Mouse (Mus musculus) megakaryocyte-erythroid progenitor cell, adult 5-6 weeks (primary cell): Measurements from ENCODE around the gene Rhbdl3. TPM values are rescaled to one million over a fixed set of nuclear protein-coding genes. Genes with fewer than 3 reads are reported as not detected.
"Not testable (repeated sequence)": the region's sequence is repeated elsewhere in the genome, so short reads cannot be mapped to it uniquely, and the experiment has no call there.

Experiments used
- ATAC-seq: replicated peaks from 2 replicates; pipeline ENCODE4 v1.8.0; 2016; ENCODE audit warnings: mild to moderate bottlenecking, inconsistent platforms; ENCODE audit not compliant: severe bottlenecking, poor library complexity, low FRiP score, low TSS enrichment
- total RNA-seq, 2 experiments: library from RNA; stranded (forward) in 1 of 2; stranded (reverse) in 1 of 2; fragments of 200-1000, 215-1000 nt in 1 of 2; fragments of >200 nt in 1 of 2; fragmentation: Nextera tagmentation in 1 of 2; gene quantifications; 2 replicates each; pipeline ENCODE4 v1.2.3; 2014 to 2017

Rhbdl3 gene
- total RNA-seq, 2 experiments from 2014 or later: 0.44 TPM; not detected in 1

DNA sequence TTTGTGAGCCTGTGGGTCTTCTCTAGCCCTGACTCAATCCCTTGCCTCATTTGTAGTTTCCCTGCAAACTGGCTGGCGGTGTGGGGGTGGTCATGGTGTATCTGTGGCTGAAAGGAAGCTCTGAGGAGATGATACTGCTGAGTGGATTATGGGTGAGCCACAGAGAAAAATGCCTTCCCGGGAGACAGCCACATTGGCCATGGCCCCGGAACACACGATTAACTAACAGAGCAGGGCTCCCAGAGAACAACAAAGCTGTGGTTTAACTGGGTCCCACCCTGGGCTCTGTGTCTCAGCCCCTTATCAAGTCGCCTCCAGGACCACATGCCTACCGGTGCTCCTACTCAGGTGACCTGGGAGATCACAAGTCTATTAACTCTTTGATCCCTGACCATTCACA is 7.8 kb downstream of the Rhbdl3 start:
- no peak for ATAC-seq

DNA sequence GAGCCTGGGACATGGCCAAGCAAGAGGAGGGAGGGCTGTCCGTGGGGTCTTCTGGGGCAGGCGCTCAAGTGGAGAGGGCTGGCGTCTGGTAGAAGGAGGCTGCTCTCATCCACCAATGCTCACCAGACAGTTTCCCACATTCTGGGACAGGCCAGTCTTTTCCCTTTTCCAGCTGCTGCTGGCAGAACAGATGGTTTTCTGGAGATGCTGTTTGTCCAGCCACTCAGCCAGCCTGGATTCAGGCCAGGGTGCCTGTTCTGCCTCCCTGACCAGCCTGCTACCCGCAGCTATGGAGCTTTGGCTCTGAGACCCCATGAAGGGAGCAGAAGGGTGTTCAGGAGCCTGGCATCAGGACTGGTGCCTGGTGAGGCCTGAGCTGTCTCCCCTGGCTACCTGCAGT is 10.6 kb downstream of the Rhbdl3 start:
- ATAC-seq: no peak

DNA sequence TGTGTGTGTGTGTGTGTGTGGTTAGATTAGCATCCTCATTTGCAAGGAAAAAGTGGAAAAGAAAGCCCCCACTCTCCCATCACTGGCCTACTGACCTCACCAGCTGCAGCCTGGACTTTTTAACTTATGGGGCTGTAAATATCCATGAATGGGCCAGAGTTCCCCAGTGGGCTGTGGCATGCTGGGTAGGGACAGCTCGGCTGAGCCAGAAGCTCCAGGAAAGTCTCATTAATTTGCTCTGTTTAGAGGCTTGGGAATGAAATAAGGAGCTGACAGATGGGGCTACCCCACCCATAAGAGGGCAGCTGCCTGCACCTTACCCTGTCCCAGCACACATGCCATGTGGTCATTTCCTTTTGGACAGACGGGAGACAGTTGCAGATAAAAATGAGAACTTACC is 11.3 kb downstream of the Rhbdl3 start:
- no peak for ATAC-seq

DNA sequence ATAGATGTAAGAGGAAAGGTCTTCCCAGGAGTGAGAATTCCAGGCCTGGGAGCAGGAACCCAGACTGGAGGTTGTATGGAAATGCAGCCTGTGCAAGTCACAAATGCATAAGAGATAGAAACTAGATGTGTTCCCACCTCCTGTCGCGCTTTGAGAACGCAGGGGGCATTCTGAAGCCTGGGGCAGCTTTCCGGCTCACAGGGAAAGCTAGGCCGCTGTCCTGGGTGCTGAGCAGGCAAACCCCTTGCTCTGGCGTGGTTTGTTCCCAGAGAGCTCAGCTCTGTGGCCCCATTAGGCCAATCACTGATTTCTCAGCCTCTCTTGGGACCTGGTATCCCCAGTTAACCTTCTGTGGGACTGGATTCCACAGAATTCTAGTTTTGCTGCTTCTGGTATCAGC is 11.9 kb downstream of the Rhbdl3 start:
- ATAC-seq: no peak

DNA sequence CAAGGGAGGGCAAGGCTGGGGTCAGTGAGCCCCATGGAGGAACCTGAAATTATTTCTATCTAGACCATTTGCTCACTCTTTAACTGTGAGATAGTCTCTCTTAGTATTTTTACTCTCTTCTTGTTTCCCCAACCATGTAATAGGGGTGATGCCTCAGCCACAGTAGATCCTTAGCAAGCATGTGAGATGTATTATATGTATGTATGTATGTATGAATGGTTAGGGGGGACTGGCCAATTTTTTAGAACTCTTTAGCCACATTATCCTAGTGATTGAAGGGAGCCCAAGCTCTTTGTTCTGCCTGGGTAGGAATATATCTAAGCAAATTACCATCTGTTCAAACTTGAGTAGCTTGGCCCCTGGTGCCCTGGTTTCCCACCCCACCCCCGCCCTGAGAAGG is 12.8 kb downstream of the Rhbdl3 start:
- ATAC-seq: no peak

DNA sequence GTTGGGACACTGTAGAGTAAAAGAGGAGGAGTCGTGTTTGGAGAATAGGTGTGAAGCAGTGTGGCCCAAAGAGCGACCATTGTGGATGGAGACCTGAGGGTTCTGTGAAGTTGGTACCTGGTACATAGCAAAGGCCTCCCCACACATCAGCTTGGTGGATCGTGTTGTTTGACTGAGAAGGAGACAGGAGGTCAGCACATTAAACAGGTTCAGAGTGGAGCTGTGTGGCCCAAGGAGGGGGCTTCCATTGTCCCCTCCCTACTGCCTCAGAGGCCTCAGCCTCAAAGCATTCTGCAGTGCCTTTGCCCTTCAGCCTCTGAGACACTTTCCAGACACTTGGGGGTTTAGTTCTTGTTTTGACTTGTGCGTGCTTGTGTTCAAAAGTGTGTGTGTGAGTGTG is 13.2 kb downstream of the Rhbdl3 start:
- no peak for ATAC-seq

DNA sequence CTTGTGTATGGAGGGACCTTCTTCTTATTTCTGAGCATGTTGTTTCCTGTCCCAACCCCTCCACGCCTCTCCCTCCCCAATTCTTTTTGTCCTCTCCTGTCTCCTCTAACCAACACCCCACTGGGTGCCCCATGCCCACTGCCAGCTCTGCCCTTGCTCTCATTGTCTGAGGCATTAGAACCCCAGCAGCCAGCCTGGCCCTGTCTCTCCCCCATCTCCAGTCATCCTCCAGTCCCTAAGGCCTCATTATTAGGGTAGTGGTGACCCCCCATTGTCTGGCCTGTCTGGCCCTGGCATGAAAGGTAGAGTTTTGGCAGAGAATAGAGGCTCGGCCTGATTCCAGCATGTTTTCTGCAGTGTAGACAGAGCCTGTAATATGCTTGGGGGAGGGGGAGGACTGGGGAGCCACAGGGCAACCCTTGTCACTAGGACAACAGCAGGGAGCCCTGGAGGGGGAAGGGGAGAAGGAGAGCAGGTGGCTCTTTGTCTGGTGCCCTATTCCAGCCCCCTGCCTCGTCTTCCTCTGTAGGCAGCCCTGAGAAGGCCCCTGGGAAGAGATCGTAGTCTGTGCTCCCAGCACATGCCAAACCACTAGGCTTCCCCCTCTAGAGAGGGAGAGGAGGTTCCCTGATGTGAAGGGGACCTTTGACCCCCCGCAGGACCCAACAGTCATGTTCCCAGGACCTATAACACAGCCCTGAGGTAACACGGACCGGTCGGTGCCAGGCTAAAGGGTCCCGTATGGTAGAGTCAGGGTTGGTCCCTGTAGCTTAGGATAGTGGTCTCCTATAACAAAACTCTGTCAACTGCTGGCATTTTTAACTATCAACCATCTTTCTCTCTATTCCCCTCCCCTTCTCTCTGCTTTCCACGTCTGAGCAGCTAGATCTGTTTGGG is 15.3 kb downstream of the Rhbdl3 start:
- ATAC-seq: no peak

DNA sequence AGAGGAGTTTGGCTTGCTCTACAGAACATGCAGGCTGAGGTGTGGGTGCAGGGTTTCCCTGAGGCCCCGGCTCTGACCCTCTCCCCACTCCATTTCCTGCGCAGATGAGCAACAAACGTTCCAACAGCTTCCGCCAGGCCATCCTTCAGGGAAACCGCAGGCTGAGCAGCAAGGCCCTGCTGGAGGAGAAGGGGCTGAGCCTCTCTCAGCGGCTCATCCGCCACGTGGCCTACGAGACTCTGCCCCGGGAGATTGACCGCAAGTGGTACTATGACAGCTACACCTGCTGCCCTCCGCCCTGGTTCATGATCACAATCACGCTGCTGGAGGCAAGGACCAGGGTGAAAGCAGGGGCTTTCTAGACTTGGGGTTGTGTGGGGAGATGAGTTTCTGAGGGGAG is 22.5 kb downstream of the Rhbdl3 start:
- peak; percentile 53; the same call in 1 of the 2 replicates for ATAC-seq

DNA sequence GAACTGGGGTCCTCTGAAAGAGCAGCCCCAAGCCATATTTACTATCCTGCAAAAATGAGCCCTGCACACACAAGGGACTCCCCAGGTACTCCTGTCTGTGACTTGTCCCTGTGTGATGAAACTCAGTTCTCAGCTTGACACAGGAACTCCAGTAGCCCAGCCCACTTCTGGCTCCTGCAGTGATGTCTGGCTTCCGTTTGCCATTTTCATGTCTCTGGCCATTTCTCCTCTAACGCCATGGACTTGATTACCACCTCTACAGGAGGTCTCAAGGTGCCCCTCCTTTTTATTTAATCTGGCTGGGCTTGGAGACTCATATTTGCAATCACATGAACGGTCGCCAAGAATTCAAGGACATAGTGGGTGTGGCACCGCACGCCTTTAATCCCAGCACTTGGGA is 23.9 kb downstream of the Rhbdl3 start:
- ATAC-seq: no peak

DNA sequence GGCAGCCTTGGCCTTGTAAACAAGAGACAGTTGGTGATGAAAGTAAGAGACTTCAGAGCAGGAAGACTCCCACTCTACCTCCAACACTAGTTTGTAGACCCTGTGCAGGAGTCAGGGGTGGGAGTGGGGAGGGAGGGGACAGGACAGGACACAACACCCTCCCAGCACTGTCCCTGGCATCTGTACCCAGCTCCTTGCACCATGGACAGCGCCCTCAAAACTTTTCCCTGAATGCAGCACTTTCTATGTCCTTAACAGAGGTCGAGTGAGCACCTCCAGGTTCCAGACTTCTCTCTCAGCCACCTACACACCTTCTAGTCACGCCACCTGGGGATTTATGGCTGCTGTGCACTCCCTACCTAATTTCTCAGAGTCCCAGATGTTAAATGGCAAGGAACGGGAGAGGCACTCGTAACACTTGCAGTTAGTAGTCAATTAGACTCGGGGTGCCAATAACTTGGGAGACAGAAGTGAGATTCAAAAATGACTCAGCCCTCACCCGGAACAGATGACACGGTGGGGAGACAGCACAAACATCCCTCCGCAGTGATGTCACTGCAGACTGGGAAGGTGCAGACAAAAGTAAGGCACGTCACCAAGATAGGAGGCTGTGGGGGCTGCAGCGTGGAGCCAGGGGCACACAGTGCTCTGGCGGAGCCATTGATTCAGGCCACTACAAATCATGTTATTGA is 32.1 kb downstream of the Rhbdl3 start:
- ATAC-seq: no peak

DNA sequence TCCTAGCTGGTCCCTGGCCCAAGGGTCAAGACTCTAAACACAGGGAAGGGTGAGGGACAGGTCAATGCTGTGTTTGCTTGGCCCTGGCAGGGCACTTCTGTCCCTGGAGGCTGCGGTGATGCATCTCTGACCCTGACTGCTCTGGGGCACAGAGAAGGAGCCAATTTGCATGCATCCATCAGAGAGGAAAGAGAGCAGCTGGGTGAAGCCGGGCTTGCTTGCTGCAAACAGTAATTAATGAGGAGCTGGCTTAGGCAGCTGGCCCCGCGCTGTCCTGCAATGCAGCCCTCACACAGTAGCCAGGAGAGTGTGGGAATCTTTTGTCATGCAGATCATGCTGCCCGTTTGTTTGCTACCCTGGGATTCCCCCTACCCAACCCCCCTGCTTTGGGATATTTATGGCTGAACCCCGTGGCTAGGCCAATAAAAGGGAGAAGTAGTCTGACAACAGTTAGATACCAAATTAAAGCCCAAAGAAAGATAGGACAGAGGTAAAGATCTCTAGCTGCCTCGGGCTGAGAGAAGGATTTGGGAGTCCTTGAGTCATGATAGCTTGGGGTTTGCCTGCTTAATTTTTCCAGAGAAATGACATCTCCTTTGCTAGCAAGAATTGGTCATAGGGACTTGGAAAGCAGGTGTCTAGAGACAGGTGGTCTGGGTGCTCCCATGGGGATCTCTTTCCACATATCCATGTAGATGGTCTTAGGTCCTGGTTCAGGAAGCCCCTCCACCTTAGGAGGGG is 35.1 kb downstream of the Rhbdl3 start:
- 0 out of 2 replicates have a peak, but pooled peaks have one; percentile 34 for ATAC-seq

DNA sequence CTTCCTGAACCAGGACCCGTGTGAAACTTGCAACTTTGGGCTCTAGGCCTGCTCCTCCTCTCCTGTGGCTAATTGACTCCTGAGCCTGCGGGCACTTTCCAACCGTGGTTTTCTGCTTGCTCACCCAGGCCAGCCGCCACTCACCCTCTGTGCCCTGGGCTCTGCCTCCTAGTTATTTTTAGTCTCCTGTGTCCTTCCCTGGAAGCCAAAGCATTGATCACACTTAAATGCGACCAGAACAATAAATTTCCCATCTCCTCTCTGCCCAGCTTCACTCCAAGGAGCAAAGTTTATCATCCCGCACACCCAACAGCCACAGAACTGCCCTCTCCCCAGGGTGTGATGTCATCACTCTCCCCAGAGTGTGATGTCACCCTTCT is 35.6 kb downstream of the Rhbdl3 start:
- no peak for ATAC-seq

DNA sequence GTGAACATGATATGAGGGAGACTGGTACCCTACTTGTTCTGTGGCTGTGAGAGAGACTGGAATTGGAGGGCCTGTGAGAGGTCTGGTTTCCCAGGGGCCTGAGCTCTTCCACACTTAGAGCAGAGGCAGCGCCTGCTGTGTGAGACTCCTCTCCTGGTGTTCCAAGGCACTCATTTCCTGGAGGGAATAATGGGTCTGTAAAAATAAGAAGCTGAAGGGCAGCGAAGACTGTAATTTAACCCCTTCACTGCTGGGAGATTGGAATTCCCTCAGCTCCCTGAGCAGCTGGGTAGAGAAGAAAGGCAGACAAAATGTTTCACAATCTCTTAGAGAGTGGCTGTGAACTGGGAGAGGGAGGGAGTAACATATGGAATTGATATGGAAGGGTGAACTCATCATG is 41.8 kb downstream of the Rhbdl3 start:
- no peak for ATAC-seq

DNA sequence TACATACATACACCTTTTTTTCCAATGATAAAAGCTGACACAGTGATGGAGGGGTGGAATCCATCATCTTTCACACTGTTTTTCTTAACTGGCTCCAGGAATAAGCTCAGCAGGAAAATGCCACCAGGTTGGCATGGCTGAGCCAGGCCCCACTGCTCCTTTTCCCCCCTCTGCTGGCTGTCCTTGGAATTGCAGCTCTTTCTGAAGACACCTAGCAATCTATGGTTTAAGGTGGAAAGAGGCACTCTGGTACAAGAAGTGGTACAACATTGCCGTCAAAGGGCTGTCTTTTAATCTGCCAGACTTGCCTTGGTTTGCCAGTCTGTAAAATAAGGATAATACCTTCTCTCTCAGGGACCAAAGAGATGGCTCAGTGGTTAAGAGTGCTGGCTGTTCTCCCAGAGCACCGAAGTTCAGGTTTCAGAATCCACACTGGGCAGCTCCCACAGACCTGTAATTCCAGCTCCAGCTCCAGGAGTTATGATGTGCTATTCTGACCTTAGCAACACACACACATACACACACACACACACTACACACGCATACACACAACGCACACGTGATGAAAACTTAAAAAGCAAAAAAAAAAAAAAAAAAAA is 51.2 kb downstream of the Rhbdl3 start:
- peak; percentile 83 for ATAC-seq

DNA sequence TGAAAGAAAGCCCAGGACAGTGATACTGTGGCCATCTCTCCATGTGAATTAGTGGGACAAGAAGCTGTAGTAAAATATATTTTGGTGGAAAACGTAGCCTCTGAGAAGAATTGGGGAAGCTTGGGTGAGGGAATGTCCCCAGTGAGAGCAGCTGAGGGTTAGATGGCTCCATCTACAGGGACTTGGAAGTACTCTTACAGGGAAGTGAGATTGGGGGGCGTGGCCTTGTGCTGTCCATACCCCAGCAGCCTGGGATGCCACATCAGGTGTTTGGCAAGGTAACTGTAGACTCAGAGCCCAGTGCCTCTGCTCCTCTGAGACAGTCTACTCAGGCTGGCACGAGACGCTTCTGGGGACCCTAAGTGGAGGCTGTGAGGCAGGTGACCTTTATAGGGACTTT is 54.1 kb downstream of the Rhbdl3 start:
- ATAC-seq: no peak

DNA sequence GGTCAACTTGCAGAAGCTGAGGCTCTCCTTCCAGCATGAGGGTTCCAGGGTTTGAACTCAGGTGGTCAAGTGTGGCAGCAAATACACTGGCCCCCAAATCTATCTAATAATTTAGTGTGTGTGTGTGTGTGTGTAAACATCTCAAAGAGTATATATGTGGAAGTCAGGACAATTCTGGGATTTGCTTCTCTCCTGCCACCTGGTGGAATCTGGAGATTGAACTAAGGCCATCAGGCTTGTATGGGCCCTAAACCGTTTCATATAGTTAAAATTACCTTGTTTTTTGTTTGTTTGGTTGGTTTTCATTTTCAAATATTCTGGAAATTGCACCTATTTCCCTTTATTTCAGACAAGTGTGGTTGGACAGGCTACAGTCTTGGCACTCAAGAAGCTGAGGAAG is 68.2 kb downstream of the Rhbdl3 start:
- no peak for ATAC-seq

DNA sequence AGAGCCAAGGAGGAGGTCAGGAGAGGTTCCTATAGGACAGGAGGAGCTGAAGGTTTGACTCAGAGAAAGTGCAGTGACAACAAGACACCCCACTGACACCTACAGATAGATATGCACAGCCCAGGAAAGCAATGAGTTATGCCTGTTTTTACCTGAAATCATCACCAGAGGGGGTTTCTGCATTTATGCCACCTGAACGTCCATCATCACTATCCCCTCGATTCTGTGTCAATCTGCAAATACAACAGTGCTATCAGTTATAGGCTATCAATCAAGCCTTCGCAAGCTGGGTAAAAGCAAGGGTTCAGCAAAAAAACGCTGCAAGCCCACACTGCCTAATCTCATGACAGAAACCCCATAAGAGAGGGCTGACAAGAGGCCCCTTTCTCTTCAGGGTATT is 75.9 kb downstream of the Rhbdl3 start:
- ATAC-seq: peak; percentile 42; the same call in 1 of the 2 replicates

DNA sequence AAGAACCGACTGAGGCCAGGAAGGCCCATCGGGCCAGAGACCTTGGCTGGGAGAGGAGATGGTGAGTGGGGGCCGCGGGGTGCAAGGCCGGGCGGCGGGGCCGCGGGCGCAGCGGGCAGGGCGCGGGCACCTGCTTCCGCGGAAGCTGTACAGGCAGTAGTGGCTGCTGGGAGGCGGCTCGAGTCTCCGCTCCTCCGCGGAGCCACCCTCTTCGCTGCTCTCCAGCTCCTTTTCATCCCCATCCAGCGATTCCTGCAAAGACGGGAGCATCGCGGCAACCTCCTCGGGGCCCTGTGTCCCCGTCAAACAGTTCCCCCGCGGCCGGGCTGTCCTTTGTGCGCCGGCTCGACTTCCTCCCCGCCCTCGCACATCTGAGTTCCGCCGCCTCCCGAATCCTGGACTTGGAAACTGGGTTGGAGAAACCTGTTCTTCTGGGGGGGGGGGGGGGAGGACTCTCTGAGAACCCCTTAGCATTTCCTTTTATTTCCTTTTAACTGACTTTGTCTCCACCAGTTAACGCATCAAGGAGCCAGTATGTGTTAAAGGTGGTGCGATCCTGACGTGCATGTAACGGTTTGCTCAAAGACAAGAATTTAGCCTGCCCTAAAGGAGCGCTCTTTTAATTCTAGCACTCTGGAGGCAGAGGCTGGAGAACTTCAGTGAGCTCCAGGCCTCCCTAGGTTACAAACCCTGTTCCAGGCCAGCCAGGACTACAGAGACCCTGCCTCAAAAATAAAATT is 77.2 kb downstream of the Rhbdl3 start, which contains the start of gene 5730455P16Rik:
5730455P16Rik (minus strand) TSS at position 323 of the 740 bp plus-strand sequence.
- peak; percentile 40 for ATAC-seq

DNA sequence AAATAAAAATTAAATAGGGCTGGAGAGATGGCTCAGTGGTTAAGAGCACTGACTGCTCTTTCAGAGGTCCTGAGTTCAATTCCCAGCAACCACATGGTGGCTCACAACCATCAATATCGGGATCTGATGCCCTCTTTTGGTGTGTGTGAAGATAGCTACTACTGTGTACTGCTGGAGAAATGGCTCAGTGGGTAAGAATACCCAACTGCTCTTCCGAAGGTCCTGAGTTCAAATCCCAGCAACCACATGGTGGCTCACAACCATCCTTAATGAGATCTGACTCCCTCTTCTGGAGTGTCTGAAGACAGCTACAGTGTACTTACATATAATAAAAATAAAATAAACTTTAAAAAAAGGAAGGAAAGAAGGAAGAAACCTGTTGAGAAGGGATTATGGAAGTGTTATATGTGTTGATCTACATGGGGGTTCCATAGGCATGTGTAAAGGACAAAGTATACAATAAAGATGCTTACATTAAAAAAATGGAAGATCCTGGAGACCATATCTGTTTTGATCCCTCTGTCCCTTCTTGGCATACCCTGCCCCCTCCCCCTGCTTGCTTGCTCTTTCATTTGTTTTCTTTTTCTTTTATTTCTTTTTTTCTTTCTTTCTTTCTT is 77.8 kb downstream of the Rhbdl3 start:
- ATAC-seq: not testable (repeated sequence)
